Mouse (Mus musculus) MEL (cell line): ENCODE results near the gene BC051665. TPM values are rescaled to one million over a fixed set of nuclear protein-coding genes. Genes with fewer than 3 reads are reported as not detected.

Experiments
- DNase-seq: peaks from one replicate; pipeline ENCODE4 v3.0.0; 2011; ENCODE audit warnings: low read depth, low spot score
- H3K27ac ChIP-seq: 2 replicates; pipeline ENCODE4 v1.5.1; 2012; ENCODE audit warnings: low read depth, mild to moderate bottlenecking, control low read depth, low read length, moderate library complexity; ENCODE audit not compliant: control insufficient read depth
- H3K27me3 ChIP-seq, 2 experiments: fragments of 150-350 bp in 1 of 2; sonication (generic) in 1 of 2; 2 replicates each; pipeline ENCODE4 v1.6.1; 2012; ENCODE audit warnings: low read length in 2 of 2, mild to moderate bottlenecking in 2 of 2, improper control_type of control experiment in 1 of 2, moderate library complexity in 1 of 2; ENCODE audit not compliant: insufficient read depth in 2 of 2, control insufficient read depth in 1 of 2
- H3K36me3 ChIP-seq, 2 experiments: 2 replicates each; pipeline ENCODE4 v1.6.1; 2012 to 2014; ENCODE audit warnings: low read length in 2 of 2, improper control_type of control experiment in 1 of 2, inconsistent platforms in 1 of 2, mild to moderate bottlenecking in 1 of 2; ENCODE audit not compliant: insufficient read depth in 2 of 2, control insufficient read depth in 1 of 2
- H3K4me1 ChIP-seq, 2 experiments: fragments of 150-350 bp in 1 of 2; sonication (generic) in 1 of 2; 2 replicates each; pipeline ENCODE4 v1.6.1; 2012; ENCODE audit warnings: low read length in 2 of 2, improper control_type of control experiment in 1 of 2, mild to moderate bottlenecking in 1 of 2; ENCODE audit not compliant: insufficient read depth in 2 of 2, control insufficient read depth in 1 of 2
- H3K4me3 ChIP-seq, 2 experiments: fragments of 150-350 bp in 1 of 2; sonication (generic) in 1 of 2; 2 replicates each; pipeline ENCODE4 v1.5.1; 2012; ENCODE audit warnings: low read depth in 2 of 2, low read length in 2 of 2, mild to moderate bottlenecking in 2 of 2, moderate library complexity in 2 of 2, control low read depth in 1 of 2, improper control_type of control experiment in 1 of 2; ENCODE audit not compliant: control insufficient read depth in 1 of 2, insufficient read depth in 1 of 2
- H3K79me2 ChIP-seq: 2 replicates; pipeline ENCODE4 v1.6.1; 2012; ENCODE audit warnings: mild to moderate bottlenecking, low read length, moderate library complexity; ENCODE audit not compliant: control insufficient read depth, poor library complexity, insufficient read depth
- H3K9ac ChIP-seq: 2 replicates; pipeline ENCODE4 v1.6.1; 2012; ENCODE audit warnings: low read depth, mild to moderate bottlenecking, control low read depth, low read length, moderate library complexity; ENCODE audit not compliant: control insufficient read depth, poor library complexity, severe bottlenecking
- H3K9me3 ChIP-seq: fragments of 150-350 bp; sonication (generic); replicated peaks from 2 replicates; pipeline ENCODE4 v1.6.1; 2012; ENCODE audit warnings: mild to moderate bottlenecking, low read length, improper control_type of control experiment, moderate library complexity; ENCODE audit not compliant: insufficient read depth
- CHD2 ChIP-seq: IDR thresholded peaks from 2 replicates; pipeline ENCODE4 v1.6.1; 2011; ENCODE audit warnings: low read length, improper control_type of control experiment
- ELF1 ChIP-seq: IDR thresholded peaks from 2 replicates; pipeline ENCODE4 v1.6.1; 2014; ENCODE audit warnings: low read depth, mild to moderate bottlenecking, inconsistent platforms, low read length, improper control_type of control experiment, moderate library complexity
- ETS1 ChIP-seq: IDR thresholded peaks from 2 replicates; pipeline ENCODE4 v1.6.1; 2012; ENCODE audit warnings: low read depth, mild to moderate bottlenecking, inconsistent platforms, low read length, improper control_type of control experiment, moderate library complexity
- JUND ChIP-seq: IDR thresholded peaks from 2 replicates; pipeline ENCODE4 v1.6.1; 2011; ENCODE audit warnings: low read depth, mild to moderate bottlenecking, improper control_type of control experiment, low read length
- KAT2A ChIP-seq: conservative IDR thresholded peaks from 2 replicates; pipeline ENCODE4 v1.6.1; 2012; ENCODE audit warnings: low read depth, low read length, improper control_type of control experiment, inconsistent platforms
- MAFK ChIP-seq: IDR thresholded peaks from 2 replicates; pipeline ENCODE4 v1.6.1; 2011; ENCODE audit warnings: low read depth, mild to moderate bottlenecking, low read length, improper control_type of control experiment, borderline replicate concordance
- MYB ChIP-seq: IDR thresholded peaks from 2 replicates; pipeline ENCODE4 v1.6.1; 2011; ENCODE audit warnings: mild to moderate bottlenecking, low read depth, low read length, improper control_type of control experiment
- MYC ChIP-seq: IDR thresholded peaks from 2 replicates; pipeline ENCODE4 v1.6.1; 2011; ENCODE audit warnings: low read depth, mild to moderate bottlenecking, low read length, improper control_type of control experiment, moderate library complexity
- NELFE ChIP-seq: IDR thresholded peaks from 2 replicates; pipeline ENCODE4 v1.6.1; 2011; ENCODE audit warnings: low read depth, low read length, improper control_type of control experiment
- POLR2AphosphoS2 ChIP-seq: IDR thresholded peaks from 2 replicates; pipeline ENCODE4 v1.6.1; 2011; ENCODE audit warnings: low read length, improper control_type of control experiment
- RAD21 ChIP-seq: IDR thresholded peaks from 2 replicates; pipeline ENCODE4 v1.6.1; 2011; ENCODE audit warnings: mild to moderate bottlenecking, low read depth, low read length, improper control_type of control experiment
- TAL1 ChIP-seq: IDR thresholded peaks from 2 replicates; pipeline ENCODE4 v1.6.1; 2012; ENCODE audit warnings: mild to moderate bottlenecking, inconsistent platforms, low read length, moderate library complexity, mixed read lengths
- TCF12 ChIP-seq: IDR thresholded peaks from 2 replicates; pipeline ENCODE4 v1.6.1; 2014; ENCODE audit warnings: low read depth, mild to moderate bottlenecking, inconsistent platforms, low read length, improper control_type of control experiment, moderate library complexity
- UBTF ChIP-seq: IDR thresholded peaks from 2 replicates; pipeline ENCODE4 v1.6.1; 2012; ENCODE audit warnings: low read depth, mild to moderate bottlenecking, inconsistent platforms, low read length, improper control_type of control experiment, moderate library complexity, borderline replicate concordance; ENCODE audit not compliant: insufficient read depth
- USF2 ChIP-seq, 2 experiments: IDR thresholded peaks; 2 replicates each; pipeline ENCODE4 v1.6.1; 2011 to 2012; ENCODE audit warnings: improper control_type of control experiment in 2 of 2, low read length in 2 of 2, borderline replicate concordance in 1 of 2, inconsistent platforms in 1 of 2, low read depth in 1 of 2, mild to moderate bottlenecking in 1 of 2; ENCODE audit not compliant: insufficient read depth in 1 of 2
- ZKSCAN1 ChIP-seq: IDR thresholded peaks from 2 replicates; pipeline ENCODE4 v1.6.1; 2012; ENCODE audit warnings: low read depth, mild to moderate bottlenecking, inconsistent platforms, low read length, improper control_type of control experiment, moderate library complexity
- ZMIZ1 ChIP-seq: IDR thresholded peaks from 2 replicates; pipeline ENCODE4 v1.6.1; 2012; ENCODE audit warnings: low read depth, mild to moderate bottlenecking, inconsistent platforms, low read length, improper control_type of control experiment, moderate library complexity
- polyA plus RNA-seq, 2 experiments: library from polyadenylated mRNA; stranded (reverse) in 1 of 2; unstranded in 1 of 2; fragments of >175 nt in 1 of 2; fragments of >200 nt in 1 of 2; gene quantifications; 2 replicates each; pipeline versions ENCODE4 v1.2.1 to v1.2.4; 2012; ENCODE audit warnings: low replicate concordance in 2 of 2, low read depth in 1 of 2; ENCODE audit not compliant: insufficient read length in 2 of 2, insufficient read depth in 1 of 2, missing spikeins in 1 of 2
- total RNA-seq: library from RNA; depleted of rRNA; stranded (reverse); fragments of 300-350 nt; gene quantifications from 2 replicates; pipeline ENCODE4 v1.2.3, GENCODE M21; 2012; rRNA removed

BC051665 gene
- total and polyA plus RNA-seq, 3 experiments: not detected

DNA sequence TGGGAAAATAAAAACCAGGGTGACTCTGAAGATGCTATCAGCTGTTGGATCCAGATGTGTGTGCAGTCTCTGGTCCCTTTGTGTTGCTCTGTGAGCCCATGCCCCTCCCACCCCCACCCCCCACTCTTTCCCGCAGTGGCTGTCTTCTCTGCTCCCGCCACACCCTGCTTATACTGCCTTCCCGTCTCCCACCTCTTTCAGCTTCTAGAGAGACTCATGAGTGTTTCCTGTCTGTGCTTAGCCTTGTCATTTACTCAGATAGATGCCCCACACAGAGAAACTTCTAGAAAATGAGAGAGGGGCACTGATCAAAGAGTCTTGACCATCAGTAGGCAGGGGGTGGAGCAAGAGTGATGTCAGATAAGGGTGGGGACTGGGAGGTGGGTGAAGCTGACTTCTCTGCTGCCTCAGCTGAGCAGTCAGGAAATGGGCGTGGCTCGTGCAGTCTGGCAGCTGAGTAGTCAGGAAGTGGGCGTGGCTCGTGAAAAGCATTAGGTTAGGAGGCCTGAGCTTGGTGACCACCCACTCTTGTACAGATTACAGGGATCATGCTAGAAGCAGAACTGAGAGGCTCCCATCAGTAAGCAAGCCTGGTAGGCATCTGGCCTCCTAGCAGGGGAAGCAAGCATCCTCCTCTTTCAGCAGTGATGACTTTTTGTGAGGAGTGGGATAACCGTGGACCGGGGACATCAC lies 48.4 kb downstream of the BC051665 start (continued):
- TF ChIP-seq ETS1: peak; percentile 94

DNA sequence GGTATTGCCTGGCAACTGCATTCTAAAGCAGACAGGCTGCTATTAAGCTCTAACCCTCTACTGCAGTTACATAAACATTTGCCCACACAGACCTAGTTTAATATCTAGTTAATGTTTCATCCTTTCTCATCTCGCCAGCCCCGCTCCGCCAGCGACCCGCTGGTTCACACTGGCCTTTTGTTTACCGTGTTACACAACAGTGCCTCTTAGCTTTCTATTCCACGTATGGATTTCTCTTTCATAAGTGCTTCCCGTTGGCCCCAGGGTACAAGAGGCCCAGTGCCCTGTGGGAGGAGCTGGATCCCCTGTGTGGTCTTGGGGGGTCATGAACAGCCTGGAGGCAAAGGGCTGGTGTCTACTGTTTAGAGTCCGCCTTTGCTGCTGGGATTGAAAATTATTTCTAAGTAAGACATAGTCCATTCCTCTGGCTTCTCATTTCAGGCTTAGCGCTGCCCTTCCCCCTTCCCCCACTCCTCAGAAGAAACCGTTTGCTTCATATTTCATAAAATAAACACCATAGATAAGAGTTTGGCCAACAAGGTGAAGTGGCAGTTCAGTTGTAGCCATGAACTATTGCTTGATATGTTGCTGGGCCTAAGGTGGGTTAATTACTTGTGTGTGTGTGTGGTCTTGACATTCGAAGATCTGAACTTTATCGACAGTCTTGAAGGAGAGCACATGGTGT lies 49.6 kb downstream of the BC051665 start:
- Histone ChIP-seq H3K36me3 (peaks cover 0 to 4% of the 10 kb centered on the region in 2 experiments; a peak in 2 of 4 replicates), H3K4me3 (no peak overlapping the region), H3K9ac (no peak overlapping the region), H3K27ac (no peak overlapping the region), H3K4me1 (peaks cover 2 to 9% of the 10 kb centered on the region in 2 experiments; a peak in 2 of 4 replicates), H3K9me3 (no peaks in the 10 kb centered on the region), H3K27me3 (no peaks in the 10 kb centered on the region), H3K79me2 (no peaks in the 10 kb centered on the region)
- TF ChIP-seq MYB (no peak), MYC (no peak)
- no peak for DNase-seq

DNA sequence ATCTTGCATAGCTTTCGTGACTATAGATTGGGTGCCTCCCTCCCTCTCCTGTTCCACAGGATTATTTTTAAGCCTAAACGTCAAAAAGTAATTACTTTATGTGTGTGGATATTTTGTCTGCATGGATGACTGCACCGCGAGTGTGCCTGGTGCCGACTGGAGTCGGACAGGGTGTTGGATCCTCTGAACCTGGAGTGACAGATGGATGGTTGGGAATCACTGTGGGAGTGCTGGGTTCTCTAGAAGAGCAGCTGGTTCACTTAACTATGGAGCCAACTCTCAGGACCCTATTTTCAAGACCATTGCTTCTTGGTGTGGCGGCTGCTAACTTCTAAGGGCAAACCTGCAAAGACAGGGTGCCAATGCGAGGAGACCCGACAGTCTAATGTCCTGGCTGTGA lies 50.9 kb downstream of the BC051665 start:
- Histone ChIP-seq H3K4me1 (peaks cover 2 to 9% of the 10 kb centered on the region in 2 experiments; a peak in 2 of 4 replicates), H3K9ac (no peak overlapping the region), H3K4me3 (no peak overlapping the region), H3K27ac (no peak overlapping the region), H3K9me3 (no peaks in the 10 kb centered on the region), H3K79me2 (no peaks in the 10 kb centered on the region), H3K36me3 (peaks cover 0 to 4% of the 10 kb centered on the region in 2 experiments; a peak in 2 of 4 replicates), H3K27me3 (no peaks in the 10 kb centered on the region)
- no peak for TF ChIP-seq ZMIZ1
- no peak for TF ChIP-seq TAL1
- no peak for TF ChIP-seq KAT2A
- no peak for TF ChIP-seq CHD2
- TF ChIP-seq NELFE: no peak
- no peak for TF ChIP-seq TCF12
- TF ChIP-seq ZKSCAN1: no peak
- no peak for TF ChIP-seq ELF1
- no peak for TF ChIP-seq RAD21
- TF ChIP-seq POLR2AphosphoS2: no peak
- TF ChIP-seq MAFK: no peak
- TF ChIP-seq USF2 (IDR thresholded peaks at IDR 0.05; ENCODE audit: borderline replicate concordance in 1 of 2, insufficient read depth in 1 of 2, low read depth in 1 of 2, low read length in 2 of 2): no peak
- TF ChIP-seq JUND: no peak
- no peak for TF ChIP-seq UBTF
- DNase-seq: no peak

Other genes starting within 250 kb of the BC051665 start
- 4.5 and 5.1 TPM in 2 replicates for gene Dapk1, start 184.4 kb downstream of the BC051665 start, total RNA-seq
- 1 to 10 TPM in 1 of 2 experiments, not detected in 1; 8.2 TPM for gene Dapk1, start 184.4 kb downstream of the BC051665 start, polyA plus RNA-seq
- gene Ctsll3, start 16.5 kb upstream of the BC051665 start, total RNA-seq: not detected in 2 replicates
- not detected for gene Ctsll3, start 16.5 kb upstream of the BC051665 start, polyA plus RNA-seq
- gene 4930486L24Rik, start 78.1 kb upstream of the BC051665 start, total RNA-seq: not detected in 2 replicates
- not detected for gene 4930486L24Rik, start 78.1 kb upstream of the BC051665 start, polyA plus RNA-seq
- gene Gm49392, start 110.5 kb upstream of the BC051665 start, total RNA-seq: not detected in 2 replicates
- gene Gm49392, start 110.5 kb upstream of the BC051665 start, polyA plus RNA-seq: not detected
- not detected in 2 replicates for gene Ctla2b, start 111.1 kb upstream of the BC051665 start, total RNA-seq
- not detected for gene Ctla2b, start 111.1 kb upstream of the BC051665 start, polyA plus RNA-seq
- gene Tpbpb, start 118.5 kb upstream of the BC051665 start, total RNA-seq: not detected in 2 replicates
- gene Tpbpb, start 118.5 kb upstream of the BC051665 start, polyA plus RNA-seq: not detected
- gene Gm49393, start 149.2 kb upstream of the BC051665 start, total RNA-seq: not detected in 2 replicates
- gene Gm49393, start 149.2 kb upstream of the BC051665 start, polyA plus RNA-seq: not detected
- gene Gm49391, start 150.2 kb upstream of the BC051665 start, total RNA-seq: not detected in 2 replicates
- not detected for gene Gm49391, start 150.2 kb upstream of the BC051665 start, polyA plus RNA-seq
- gene Ctla2a, start 150.3 kb upstream of the BC051665 start, total RNA-seq: 0.49 and 0.81 TPM in 2 replicates
- 1 to 10 TPM in 1 of 2 experiments, not detected in 1; 1.7 TPM for gene Ctla2a, start 150.3 kb upstream of the BC051665 start, polyA plus RNA-seq
- gene Tpbpa, start 155.6 kb upstream of the BC051665 start, total RNA-seq: not detected in 2 replicates
- not detected for gene Tpbpa, start 155.6 kb upstream of the BC051665 start, polyA plus RNA-seq
- 0.20 and 0.46 TPM in 2 replicates for gene Ctsj, start 219.6 kb upstream of the BC051665 start, total RNA-seq
- under 1 TPM in 1 of 2 experiments, not detected in 1; 0.18 TPM for gene Ctsj, start 219.6 kb upstream of the BC051665 start, polyA plus RNA-seq